Mouse (Mus musculus): ENCODE results near the gene Amz1.

Gene Amz1

DNA sequence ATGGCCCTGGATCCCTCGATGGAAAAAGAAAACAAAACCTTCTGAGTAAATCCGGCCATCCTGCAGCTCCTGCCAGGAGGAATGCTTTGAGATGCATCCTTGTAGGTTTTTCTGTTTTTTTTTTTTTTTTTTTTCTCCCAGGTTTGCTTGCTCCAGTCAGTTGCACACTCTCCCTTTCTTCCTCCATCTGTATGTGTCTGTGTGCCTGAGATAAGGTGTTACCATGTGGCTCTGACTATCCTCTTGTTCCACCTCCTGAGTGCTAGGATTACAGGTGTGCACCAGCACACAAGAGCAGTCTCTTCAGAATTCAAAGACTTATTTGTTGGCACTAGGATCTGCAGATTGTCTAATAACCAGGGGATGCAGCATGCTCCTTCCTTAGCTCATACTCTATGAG is 83.0 kb downstream of the Amz1 start:
- no peak for DNase-seq

Data from kidney, adult 18-20 months (tissue).